Mouse (Mus musculus) frontal cortex, postnatal 10 days (tissue): ENCODE measurements around the gene Rasl2-9.
"Not testable (repeated sequence)": the region's sequence is repeated elsewhere in the genome, so short reads cannot be mapped to it uniquely, and the experiment has no call there.

Experiments used
- DNase-seq, 2 experiments: peaks; one replicate each; pipeline ENCODE4 v3.0.0; 2022; ENCODE audit warnings: low spot score in 2 of 2, mixed read lengths in 1 of 2

Rasl2-9 gene

GRCm38 (mm10) chr7:5080815-5081214 is 44.9 kb downstream of the Rasl2-9 start:
- DNase-seq, result no peak

GRCm38 (mm10) chr7:5080010-5080751 is 45.6 kb downstream of the Rasl2-9 start, which contains the start of gene Epn1:
Gene Epn1 (plus strand): TSS chr7:5080235.
- peak; percentile 95 to 97 for DNase-seq

GRCm38 (mm10) chr7:5079365-5080009 is 46.3 kb downstream of the Rasl2-9 start:
- not testable (repeated sequence) for DNase-seq

GRCm38 (mm10) chr7:5076931-5077330 is 48.8 kb downstream of the Rasl2-9 start:
- DNase-seq, result no peak

GRCm38 (mm10) chr7:5074984-5075383 is 50.8 kb downstream of the Rasl2-9 start:
- DNase-seq, result no peak
